Mouse (Mus musculus): ENCODE results near the gene Spata7. TPM values are rescaled to one million over a fixed set of nuclear protein-coding genes. Genes with fewer than 3 reads are reported as not detected.

The Spata7 gene
- polyA plus RNA-seq, 1 experiment: 22.2 TPM

DNA sequence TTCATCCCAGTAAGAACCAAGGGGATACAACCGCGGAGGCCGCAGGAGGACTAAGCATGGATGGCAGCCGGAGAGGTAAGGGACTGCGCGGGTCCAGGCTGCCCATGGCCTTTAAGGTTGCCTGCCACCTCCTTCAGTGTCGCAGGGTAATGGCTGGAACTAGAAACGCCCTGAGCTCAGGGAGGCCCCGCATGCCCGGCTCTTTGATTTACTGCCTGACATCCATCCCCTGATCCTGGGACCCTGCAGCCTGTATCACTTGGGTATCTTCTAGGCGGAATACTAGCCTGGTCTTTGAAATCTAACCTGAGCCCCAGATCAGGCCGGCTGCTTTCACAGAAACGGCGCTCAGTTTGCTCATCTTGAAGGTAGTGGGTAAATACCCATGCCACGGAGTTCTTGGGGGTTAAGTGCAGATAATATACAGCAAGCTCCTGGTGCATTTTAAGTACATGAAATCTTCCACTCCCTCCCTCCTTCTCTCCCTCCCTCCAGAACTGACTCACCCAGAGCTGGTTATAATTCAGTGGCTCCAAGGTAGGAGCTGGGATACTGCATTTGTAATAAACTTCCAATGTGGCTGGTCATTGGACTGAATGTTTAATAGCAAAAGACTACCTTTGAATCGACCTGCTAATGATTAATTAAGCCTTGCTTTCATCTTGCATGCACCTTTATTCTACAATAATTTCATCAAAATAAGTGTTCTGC, 458 bp downstream of the Spata7 start:
- Histone ChIP-seq H3K36me3 (ENCODE audit: control insufficient read depth, insufficient read depth, low read length, poor library complexity, severe bottlenecking) (no peaks in the 10 kb centered on the region), H3K9me3 (replicated peaks; ENCODE audit: control insufficient read depth, insufficient read depth, low read length, poor library complexity, severe bottlenecking) (no peaks in the 10 kb centered on the region), H3K4me1 (ENCODE audit: control insufficient read depth, insufficient read depth, low read length) (no peaks in the 10 kb centered on the region), H3K27me3 (ENCODE audit: control insufficient read depth, insufficient read depth, low read length, poor library complexity, severe bottlenecking) (no peaks in the 10 kb centered on the region), H3K9ac (ENCODE audit: low read depth, poor library complexity, severe bottlenecking) (peak overlapping the region; percentile 79), H3K27ac (ENCODE audit: insufficient read depth, low read length) (no peak overlapping the region), H3K4me3 (ENCODE audit: low read depth, low read length) (peak overlapping the region; percentile 87)
- TF ChIP-seq CTCF (IDR thresholded peaks at IDR 0.05; ENCODE audit: low read depth, low read length) (no peak), POLR2A (IDR thresholded peaks at IDR 0.05; ENCODE audit: insufficient read depth, low read length) (no peak), EP300 (IDR thresholded peaks at IDR 0.05; ENCODE audit: insufficient read depth, low read depth, low read length) (no peak)

DNA sequence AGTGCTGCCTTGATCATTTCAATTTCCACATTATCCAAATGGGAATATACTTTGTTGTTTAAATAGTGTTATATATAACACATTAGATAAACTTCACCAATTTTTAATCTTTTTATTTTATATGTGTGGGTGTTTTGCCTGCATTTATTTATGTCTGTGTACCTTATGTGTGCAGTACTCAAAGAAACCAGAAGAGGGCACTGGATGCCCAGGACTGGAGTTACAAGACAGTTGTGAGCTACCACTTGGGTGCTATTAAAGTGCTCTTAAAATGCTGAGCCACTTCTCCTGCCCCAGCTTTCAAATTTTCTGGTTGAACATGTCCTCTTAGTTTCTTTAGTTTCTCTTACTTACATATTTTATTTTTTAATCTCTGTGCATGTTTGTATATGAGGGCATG, 16.9 kb downstream of the Spata7 start:
- no peak for TF ChIP-seq EP300 (IDR thresholded peaks at IDR 0.05; ENCODE audit: insufficient read depth, low read depth, low read length)
- TF ChIP-seq POLR2A (IDR thresholded peaks at IDR 0.05; ENCODE audit: insufficient read depth, low read length): no peak
- TF ChIP-seq CTCF (IDR thresholded peaks at IDR 0.05; ENCODE audit: low read depth, low read length): no peak
- H3K27me3 ChIP-seq (ENCODE audit: control insufficient read depth, insufficient read depth, low read length, poor library complexity, severe bottlenecking): no peaks in the 10 kb centered on the region
- H3K9ac ChIP-seq (ENCODE audit: low read depth, poor library complexity, severe bottlenecking): no peak overlapping the region
- no peak overlapping the region for H3K27ac ChIP-seq (ENCODE audit: insufficient read depth, low read length)
- no peaks in the 10 kb centered on the region for H3K36me3 ChIP-seq (ENCODE audit: control insufficient read depth, insufficient read depth, low read length, poor library complexity, severe bottlenecking)
- H3K4me1 ChIP-seq (ENCODE audit: control insufficient read depth, insufficient read depth, low read length): no peaks in the 10 kb centered on the region
- no peak overlapping the region for H3K4me3 ChIP-seq (ENCODE audit: low read depth, low read length)
- H3K9me3 ChIP-seq (replicated peaks; ENCODE audit: control insufficient read depth, insufficient read depth, low read length, poor library complexity, severe bottlenecking): no peaks in the 10 kb centered on the region

GRCm38 (mm10) chr12:98656873-98657272, 28.9 kb downstream of the Spata7 start:
- Histone ChIP-seq H3K36me3 (ENCODE audit: control insufficient read depth, insufficient read depth, low read length, poor library complexity, severe bottlenecking) (no peaks in the 10 kb centered on the region), H3K4me3 (ENCODE audit: low read depth, low read length) (no peak overlapping the region), H3K9ac (ENCODE audit: low read depth, poor library complexity, severe bottlenecking) (no peak overlapping the region), H3K9me3 (replicated peaks; ENCODE audit: control insufficient read depth, insufficient read depth, low read length, poor library complexity, severe bottlenecking) (no peaks in the 10 kb centered on the region), H3K27ac (ENCODE audit: insufficient read depth, low read length) (no peak overlapping the region), H3K4me1 (ENCODE audit: control insufficient read depth, insufficient read depth, low read length) (no peaks in the 10 kb centered on the region), H3K27me3 (ENCODE audit: control insufficient read depth, insufficient read depth, low read length, poor library complexity, severe bottlenecking) (no peaks in the 10 kb centered on the region)
- no peak for TF ChIP-seq EP300 (IDR thresholded peaks at IDR 0.05; ENCODE audit: insufficient read depth, low read depth, low read length)
- TF ChIP-seq CTCF (IDR thresholded peaks at IDR 0.05; ENCODE audit: low read depth, low read length): no peak
- no peak for TF ChIP-seq POLR2A (IDR thresholded peaks at IDR 0.05; ENCODE audit: insufficient read depth, low read length)

DNA sequence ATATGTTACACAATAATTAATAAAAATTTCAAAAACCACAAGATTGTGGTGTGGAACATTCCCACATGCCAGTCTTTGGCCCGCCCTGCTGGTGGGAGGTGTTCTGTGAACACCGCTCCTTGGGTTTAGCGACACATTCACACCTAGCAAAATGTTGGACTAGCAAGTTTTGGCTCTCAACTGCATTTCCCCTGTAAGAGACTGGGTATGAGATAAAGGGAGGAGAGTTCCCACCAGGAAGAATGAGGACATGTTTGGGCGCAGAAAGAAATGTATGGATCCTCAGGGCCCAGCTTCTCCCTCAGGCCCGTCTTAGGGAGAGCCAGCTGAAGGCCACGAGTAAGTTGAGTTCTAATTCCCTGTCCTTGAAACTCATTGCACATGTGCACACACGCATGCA, 34.7 kb downstream of the Spata7 start:
- no peaks in the 10 kb centered on the region for H3K4me1 ChIP-seq (ENCODE audit: control insufficient read depth, insufficient read depth, low read length)
- H3K27ac ChIP-seq (ENCODE audit: insufficient read depth, low read length): no peak overlapping the region
- no peak for TF ChIP-seq POLR2A (IDR thresholded peaks at IDR 0.05; ENCODE audit: insufficient read depth, low read length)
- no peak for TF ChIP-seq EP300 (IDR thresholded peaks at IDR 0.05; ENCODE audit: insufficient read depth, low read depth, low read length)
- no peak for TF ChIP-seq CTCF (IDR thresholded peaks at IDR 0.05; ENCODE audit: low read depth, low read length)
- no peak overlapping the region for H3K9ac ChIP-seq (ENCODE audit: low read depth, poor library complexity, severe bottlenecking)
- H3K36me3 ChIP-seq (ENCODE audit: control insufficient read depth, insufficient read depth, low read length, poor library complexity, severe bottlenecking): no peaks in the 10 kb centered on the region
- no peaks in the 10 kb centered on the region for H3K9me3 ChIP-seq (replicated peaks; ENCODE audit: control insufficient read depth, insufficient read depth, low read length, poor library complexity, severe bottlenecking)
- H3K4me3 ChIP-seq (ENCODE audit: low read depth, low read length): no peak overlapping the region
- H3K27me3 ChIP-seq (ENCODE audit: control insufficient read depth, insufficient read depth, low read length, poor library complexity, severe bottlenecking): no peaks in the 10 kb centered on the region

GRCm38 (mm10) chr12:98668132-98668814, 40.3 kb downstream of the Spata7 start:
- Histone ChIP-seq H3K27ac (ENCODE audit: insufficient read depth, low read length) (no peak overlapping the region), H3K4me1 (ENCODE audit: control insufficient read depth, insufficient read depth, low read length) (no peaks in the 10 kb centered on the region), H3K4me3 (ENCODE audit: low read depth, low read length) (no peak overlapping the region), H3K9me3 (replicated peaks; ENCODE audit: control insufficient read depth, insufficient read depth, low read length, poor library complexity, severe bottlenecking) (no peaks in the 10 kb centered on the region), H3K27me3 (ENCODE audit: control insufficient read depth, insufficient read depth, low read length, poor library complexity, severe bottlenecking) (no peaks in the 10 kb centered on the region), H3K9ac (ENCODE audit: low read depth, poor library complexity, severe bottlenecking) (no peak overlapping the region), H3K36me3 (ENCODE audit: control insufficient read depth, insufficient read depth, low read length, poor library complexity, severe bottlenecking) (no peaks in the 10 kb centered on the region)
- TF ChIP-seq EP300 (IDR thresholded peaks at IDR 0.05; ENCODE audit: insufficient read depth, low read depth, low read length): no peak
- no peak for TF ChIP-seq POLR2A (IDR thresholded peaks at IDR 0.05; ENCODE audit: insufficient read depth, low read length)
- no peak for TF ChIP-seq CTCF (IDR thresholded peaks at IDR 0.05; ENCODE audit: low read depth, low read length)

- no peaks in the 10 kb centered on the region for H3K4me1 ChIP-seq (ENCODE audit: control insufficient read depth, insufficient read depth, low read length)
- H3K36me3 ChIP-seq (ENCODE audit: control insufficient read depth, insufficient read depth, low read length, poor library complexity, severe bottlenecking): no peaks in the 10 kb centered on the region
- no peak overlapping the region for H3K4me3 ChIP-seq (ENCODE audit: low read depth, low read length)
- TF ChIP-seq POLR2A (IDR thresholded peaks at IDR 0.05; ENCODE audit: insufficient read depth, low read length) (no peak), CTCF (IDR thresholded peaks at IDR 0.05; ENCODE audit: low read depth, low read length) (no peak), EP300 (IDR thresholded peaks at IDR 0.05; ENCODE audit: insufficient read depth, low read depth, low read length) (no peak)
- H3K9me3 ChIP-seq (replicated peaks; ENCODE audit: control insufficient read depth, insufficient read depth, low read length, poor library complexity, severe bottlenecking): no peaks in the 10 kb centered on the region
- no peak overlapping the region for H3K9ac ChIP-seq (ENCODE audit: low read depth, poor library complexity, severe bottlenecking)
- H3K27me3 ChIP-seq (ENCODE audit: control insufficient read depth, insufficient read depth, low read length, poor library complexity, severe bottlenecking): no peaks in the 10 kb centered on the region
- H3K27ac ChIP-seq (ENCODE audit: insufficient read depth, low read length): no peak overlapping the region
Measured at GRCm38 (mm10) chr12:98669086-98669485, 41.1 kb downstream of the Spata7 start.
